Mouse (Mus musculus) layer of hippocampus, adult 8-10 months (tissue): ENCODE measurements around the gene Nlrc3. TPM values are rescaled to one million over a fixed set of nuclear protein-coding genes. Genes with fewer than 3 reads are reported as not detected.

Source experiments
- DNase-seq, 2 experiments: peaks; one replicate each; pipeline ENCODE4 v3.0.0; 2022; ENCODE audit warnings: low spot score in 2 of 2
- microRNA-seq, 2 experiments: library from miRNA; unstranded; fragments of <30 nt; microRNA quantifications; one replicate each; pipeline ENCODE4 v1.2.0; 2022
- total RNA-seq, 4 experiments: library from RNA; stranded (reverse); gene quantifications; 2 replicates each; pipeline ENCODE4 v1.2.4; 2022

The Nlrc3 gene
- total RNA-seq, 4 experiments from 2014 or later, result 2.5 to 3.4 (median 2.6) TPM

DNA sequence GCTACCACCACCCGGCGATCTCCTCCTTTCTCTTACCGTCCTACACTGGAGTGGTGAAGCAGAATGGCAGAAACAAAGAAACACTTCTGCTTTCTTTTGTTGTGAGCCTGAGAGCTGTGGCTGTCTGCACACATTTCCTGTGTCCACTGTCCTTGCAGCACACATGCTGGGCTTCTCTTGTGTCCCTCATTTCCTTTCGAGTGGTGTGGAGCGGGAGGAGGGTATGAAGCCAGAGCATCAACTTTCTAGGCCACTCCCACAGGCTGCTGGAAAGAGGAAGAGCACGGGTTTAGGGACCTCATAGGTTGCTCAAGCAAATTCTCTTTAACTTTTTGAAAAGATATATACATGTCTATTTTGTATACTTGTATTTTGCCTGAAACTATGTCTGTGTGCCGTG, 47.3 kb downstream of the Nlrc3 start:
- no peak for DNase-seq

DNA sequence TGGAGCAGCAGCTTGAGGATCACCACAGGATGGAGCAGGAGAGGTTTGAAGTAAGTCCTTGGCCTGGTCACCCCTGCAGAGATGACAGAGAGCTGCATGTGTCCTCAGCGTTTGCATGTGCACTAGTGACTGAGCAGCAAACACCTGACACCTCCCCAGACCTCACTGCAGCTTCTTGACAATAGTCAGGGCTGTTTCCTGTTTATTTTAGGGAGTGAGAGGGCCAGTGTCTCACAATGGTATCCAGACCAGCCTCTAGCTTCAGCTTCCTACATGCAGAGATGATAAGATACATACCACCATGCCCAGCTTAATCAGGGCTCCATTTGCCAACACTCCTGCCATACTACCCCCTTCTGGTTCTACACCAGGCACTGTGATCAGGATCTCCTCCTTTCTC, 47.9 kb downstream of the Nlrc3 start:
- DNase-seq, result no peak

DNA sequence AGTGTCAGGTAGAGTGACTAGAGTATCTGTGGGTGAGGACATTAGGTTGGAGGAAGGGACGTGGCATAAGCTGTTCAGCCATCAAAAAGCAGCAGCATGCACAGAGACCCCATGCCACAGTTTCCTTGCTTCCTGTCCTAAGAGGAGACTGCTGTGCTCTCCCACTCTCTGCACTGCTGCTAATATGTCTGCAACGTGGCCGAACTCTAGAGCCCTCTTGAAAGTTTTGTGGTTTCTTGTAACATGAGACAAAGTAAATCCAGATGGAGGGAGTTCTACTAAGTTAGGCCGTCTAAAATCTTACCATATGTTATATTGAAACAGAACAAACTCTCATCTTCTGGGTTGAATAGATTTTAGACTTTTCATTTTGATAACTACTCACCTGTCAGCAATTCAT, 52.5 kb downstream of the Nlrc3 start:
- DNase-seq, result no peak

DNA sequence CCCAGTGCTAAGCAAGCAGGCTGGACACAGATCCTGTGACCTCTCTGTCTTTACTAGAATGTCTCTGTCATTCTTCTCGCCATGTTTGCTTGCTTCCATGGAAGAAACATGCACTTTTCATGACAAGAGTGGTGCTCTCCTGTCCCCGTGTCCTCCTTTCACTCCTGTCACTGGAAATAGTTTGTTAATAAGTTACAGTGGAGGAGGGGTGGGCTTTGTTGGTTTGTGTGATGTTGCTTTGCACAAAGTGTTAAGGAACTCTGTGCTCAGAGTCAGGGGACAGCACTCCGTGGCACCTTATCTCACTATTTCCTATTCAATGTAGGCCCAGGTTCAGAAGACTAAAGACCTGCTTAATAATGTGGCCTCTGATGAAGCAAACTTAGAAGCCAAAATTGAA, 52.9 kb downstream of the Nlrc3 start:
- DNase-seq, result no peak

DNA sequence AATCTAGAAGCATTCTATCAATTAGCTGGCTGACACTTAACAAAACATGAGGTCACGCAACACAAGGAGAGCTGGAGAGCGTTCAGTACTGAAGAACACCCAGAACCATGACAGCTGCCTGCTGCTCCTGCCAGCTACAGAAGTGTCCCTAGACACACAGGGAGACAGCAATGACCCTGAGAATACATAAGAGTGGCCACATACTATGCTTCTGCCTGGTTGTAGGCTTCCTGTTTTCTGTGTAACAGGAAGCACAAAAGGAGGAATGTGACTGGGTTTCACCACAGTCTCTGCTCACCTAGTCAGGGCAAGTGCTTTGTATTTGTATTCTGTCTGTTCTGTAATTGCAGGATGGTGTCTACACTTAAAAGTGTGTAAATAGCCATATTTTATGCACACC, 55.7 kb downstream of the Nlrc3 start:
- DNase-seq, result no peak

DNA sequence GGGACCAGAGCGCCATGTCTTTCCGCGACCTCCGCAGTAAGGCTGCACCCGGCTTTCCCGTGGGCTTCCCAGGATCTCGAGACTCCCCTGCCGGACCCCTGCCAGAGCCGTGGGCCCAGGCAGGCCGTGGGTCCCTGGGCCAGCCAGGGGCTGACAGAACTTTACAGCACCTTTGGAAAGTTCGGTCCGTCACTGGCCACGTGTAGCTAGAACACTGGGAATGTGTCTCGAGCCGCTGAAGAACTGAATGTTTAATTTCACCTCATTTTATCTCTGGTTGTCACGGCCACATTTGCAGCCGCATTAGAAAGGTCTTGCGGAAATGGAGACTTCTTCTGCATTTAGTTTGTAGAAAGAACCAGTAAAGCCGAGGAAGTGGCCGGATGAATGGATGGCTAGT, 67.3 kb downstream of the Nlrc3 start:
- DNase-seq, result no peak

DNA sequence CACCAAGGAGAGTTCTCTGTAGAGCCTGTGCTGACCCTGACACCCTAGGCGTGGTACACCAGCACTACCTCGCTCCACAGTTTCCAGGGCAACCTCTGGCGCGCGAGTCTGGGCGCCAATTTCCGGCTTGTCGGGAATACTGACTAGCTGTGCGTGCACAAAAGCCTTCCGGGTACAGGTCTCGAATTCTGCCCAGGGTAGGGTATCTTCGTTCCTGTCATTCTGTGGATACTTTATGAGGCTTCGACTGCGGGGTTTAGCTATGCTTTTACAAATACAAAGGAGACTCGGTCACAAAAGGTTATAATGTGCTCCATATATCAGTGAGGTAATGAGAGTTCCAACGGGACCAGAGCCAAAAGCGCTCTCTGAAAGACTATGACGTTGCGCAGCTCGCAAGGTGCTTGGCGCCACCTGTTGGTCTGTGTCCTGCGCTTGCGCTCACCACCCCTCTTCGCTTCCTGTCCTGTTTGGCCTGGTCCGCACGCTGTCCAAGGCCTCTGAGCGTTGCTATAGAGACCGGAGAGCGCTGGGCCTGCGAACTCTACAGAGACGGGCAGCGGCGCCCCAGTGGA, 67.8 kb downstream of the Nlrc3 start, which contains the start of the genes 1700037C18Rik and Cluap1:
TSS of gene 1700037C18Rik (minus strand) at position 153 of the 575 bp plus-strand sequence.
TSS of gene Cluap1 (plus strand) at position 265 of the 575 bp plus-strand sequence.
- peak; percentile 94 to 96 for DNase-seq

DNA sequence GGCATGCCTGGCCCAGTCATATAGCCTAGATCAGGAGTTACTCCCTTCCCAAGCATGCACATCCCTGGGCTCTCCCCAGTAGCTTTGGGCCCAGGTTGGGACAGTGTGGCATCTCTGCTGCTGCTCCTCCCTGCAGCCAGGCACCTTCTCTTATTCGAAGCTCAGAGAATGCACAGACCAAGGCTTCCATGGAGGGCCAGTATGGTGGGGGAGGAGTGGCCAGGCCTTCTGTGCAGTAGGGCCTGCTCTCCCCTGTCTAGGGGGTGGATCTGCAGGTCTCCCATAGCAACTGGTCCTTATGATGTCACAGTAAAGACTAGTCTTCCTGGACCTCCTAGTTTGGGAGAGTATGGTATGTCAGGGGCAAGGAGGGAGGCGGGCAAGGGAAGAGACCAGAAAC, 69.0 kb downstream of the Nlrc3 start:
- DNase-seq, result no peak

DNA sequence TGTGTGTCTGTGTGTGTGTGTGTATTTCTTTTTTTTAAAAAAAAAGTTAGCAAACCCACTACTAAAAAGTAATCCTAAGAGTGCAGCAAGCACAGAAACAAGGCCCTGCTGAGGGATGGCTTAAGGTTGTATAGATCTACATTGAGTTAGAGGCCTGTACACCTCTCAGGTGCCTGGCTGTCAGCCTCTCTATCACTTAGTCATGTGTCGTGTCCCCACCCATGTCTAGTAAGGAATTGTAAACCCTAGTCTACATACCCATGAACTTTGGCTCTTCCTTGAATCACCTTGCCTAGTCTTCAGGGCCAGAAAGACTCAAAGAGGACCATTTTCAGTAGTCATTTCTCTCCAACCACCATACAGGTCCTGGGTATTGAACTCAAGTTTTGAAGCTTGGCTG, 79.9 kb downstream of the Nlrc3 start:
- DNase-seq, result no peak

DNA sequence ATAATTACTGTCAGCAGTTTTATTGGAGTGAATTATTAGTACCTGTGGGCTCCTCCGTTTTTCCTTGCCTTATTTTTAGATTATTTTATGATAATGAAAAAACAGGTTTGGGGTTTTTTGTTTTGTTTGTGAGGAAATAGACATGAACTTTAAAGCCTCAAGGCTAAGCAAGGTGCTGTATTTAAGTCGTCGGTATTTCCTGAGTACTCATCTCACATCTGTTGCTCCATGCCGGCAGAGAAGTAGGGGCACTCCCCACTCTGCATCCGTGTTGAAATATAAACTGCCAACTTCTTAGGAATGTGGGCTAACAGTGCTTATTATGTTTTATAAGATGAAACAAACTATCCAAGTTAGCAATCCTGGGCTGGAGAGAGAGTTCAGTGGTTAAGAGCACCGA, 80.4 kb downstream of the Nlrc3 start:
- no peak for DNase-seq

DNA sequence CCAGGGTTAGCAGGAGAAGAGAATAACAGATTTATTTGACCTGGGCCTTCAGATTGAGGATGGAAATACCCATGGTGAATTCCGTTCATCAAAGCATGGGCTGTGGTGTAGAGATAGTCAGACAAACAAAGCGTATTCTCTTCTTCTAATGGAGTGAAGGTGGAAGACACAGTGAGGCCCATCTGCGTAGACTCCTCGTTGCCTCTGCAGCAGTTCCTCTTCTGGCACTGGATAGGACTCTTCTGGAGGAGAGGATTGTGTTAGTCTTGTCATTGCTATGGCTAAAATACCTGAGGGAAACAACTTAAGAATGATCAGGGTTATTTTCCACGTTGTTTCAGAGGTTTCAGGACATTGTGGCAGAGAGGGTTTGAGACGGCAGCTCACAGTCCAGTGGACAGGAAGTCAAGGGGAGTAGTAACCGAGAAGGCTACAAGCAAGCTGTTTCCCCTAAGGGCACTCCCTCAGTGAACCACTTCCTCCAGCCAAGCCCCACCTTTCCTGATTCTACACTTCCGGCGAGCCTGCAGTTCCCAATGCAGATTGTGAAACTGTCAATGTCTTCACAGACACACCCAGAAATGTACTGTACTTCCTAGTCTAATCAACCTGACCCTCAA, 81.1 kb downstream of the Nlrc3 start:
- DNase-seq, result no peak

Small RNA genes within 50 kb of the gene (microRNA-seq; reads per million reads assigned to microRNA genes)
- 0 reads per million in 2 experiments for gene Gm23493

Other genes starting within 250 kb of the Nlrc3 start
- 10 to 100 TPM; 19.0 to 21.0 (median 20.6) TPM for gene Zfp263, start 232.5 kb downstream of the Nlrc3 start, total RNA-seq
- gene Olfr15, start 145.8 kb downstream of the Nlrc3 start, total RNA-seq, result not detected
- gene Zfp174, start 129.4 kb downstream of the Nlrc3 start, total RNA-seq, result 1 to 10 TPM; 4.1 to 5.0 (median 4.3) TPM
- 100 to 1,000 TPM in 3 of 4 experiments, 10 to 100 TPM in 1; 96.9 to 125 (median 103) TPM for gene Naa60, start 104.3 kb downstream of the Nlrc3 start, total RNA-seq
- 10 to 100 TPM; 21.3 to 29.5 (median 24.6) TPM for gene Zfp597, start 92.1 kb downstream of the Nlrc3 start, total RNA-seq
- gene Gm20695, start 92.0 kb downstream of the Nlrc3 start, total RNA-seq, result under 1 TPM in 1 of 4 experiments, not detected in 3; 0.68 TPM
- gene 1700037C18Rik, start 67.9 kb downstream of the Nlrc3 start, total RNA-seq, result 1 to 10 TPM; 5.4 to 9.3 (median 7.2) TPM
- gene Cluap1, start 67.8 kb downstream of the Nlrc3 start, total RNA-seq, result 10 to 100 TPM; 29.9 to 33.1 (median 31.7) TPM
- gene Slx4, start 27.1 kb upstream of the Nlrc3 start, total RNA-seq, result 10 to 100 TPM; 39.7 to 54.5 (median 48.5) TPM
- not detected for gene Dnase1, start 60.3 kb upstream of the Nlrc3 start, total RNA-seq
- gene Trap1, start 101.2 kb upstream of the Nlrc3 start, total RNA-seq, result 10 to 100 TPM; 73.6 to 80.6 (median 76.8) TPM
- 10 to 100 TPM; 74.9 to 89.2 (median 84.2) TPM for gene Crebbp, start 237.4 kb upstream of the Nlrc3 start, total RNA-seq